Mouse (Mus musculus): ENCODE measurements around the gene Vmn2r88. TPM values are rescaled to one million over a fixed set of nuclear protein-coding genes. Genes with fewer than 3 reads are reported as not detected.
"Not testable (repeated sequence)": the region's sequence is repeated elsewhere in the genome, so short reads cannot be mapped to it uniquely, and the experiment has no call there.

Gene Vmn2r88
- polyA plus RNA-seq, 1 experiment from 2014 or later: not detected

GRCm38 (mm10) chr14:51435020-51435419, 24.4 kb downstream of the Vmn2r88 start:
- 97% methylated on average over 26 of the region's 26 CpGs for WGBS
- no peak for ATAC-seq

DNA sequence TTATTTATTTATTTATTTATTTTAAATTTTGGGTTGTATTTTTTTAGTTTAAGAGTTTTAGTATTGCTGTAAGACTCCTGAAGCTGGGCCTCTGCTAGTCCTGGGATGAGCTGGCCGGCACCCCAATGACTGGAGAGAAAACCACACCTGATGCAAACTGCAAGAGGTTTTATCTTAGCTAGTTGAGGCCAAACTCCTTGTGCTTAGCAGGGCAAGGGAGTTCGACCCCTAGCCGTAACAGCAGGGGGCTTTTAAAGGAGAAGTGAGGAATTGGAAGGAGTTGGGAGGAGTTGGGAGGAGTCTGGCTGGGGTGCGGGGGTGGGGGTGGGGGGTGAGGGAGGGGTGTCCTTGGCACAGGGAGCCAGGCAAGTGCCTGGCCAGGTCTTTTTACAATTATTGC, 28.3 kb downstream of the Vmn2r88 start:
- Histone ChIP-seq H3K9ac (replicated peaks; ENCODE audit: low read depth, low read length) (no peak overlapping the region), H3K9me3 (ENCODE audit: control insufficient read depth, low read length) (no peaks in the 10 kb centered on the region), H3K27ac (ENCODE audit: low read length) (no peak overlapping the region), H3K4me3 (replicated peaks; ENCODE audit: low read length) (no peak overlapping the region), H3K4me2 (ENCODE audit: low read length) (no peak overlapping the region), H3K4me1 (replicated peaks; ENCODE audit: control insufficient read depth, insufficient read depth, low read length) (no peaks in the 10 kb centered on the region), H3K36me3 (ENCODE audit: control insufficient read depth, insufficient read depth) (no peaks in the 10 kb centered on the region), H3K27me3 (replicated peaks; ENCODE audit: control insufficient read depth, insufficient read depth, low read length) (no peaks in the 10 kb centered on the region)
- WGBS: 73% methylated on average over 4 of the region's 4 CpGs
- ATAC-seq: no peak

More at GRCm38 (mm10) chr14:51435020-51435419, 24.4 kb downstream of the Vmn2r88 start:
- no peaks in the 10 kb centered on the region for H3K9me3 ChIP-seq (ENCODE audit: control insufficient read depth, low read length)
- H3K27me3 ChIP-seq (replicated peaks; ENCODE audit: control insufficient read depth, insufficient read depth, low read length): no peaks in the 10 kb centered on the region
- H3K4me3 ChIP-seq (replicated peaks; ENCODE audit: low read length): no peak overlapping the region
- no peak overlapping the region for H3K4me2 ChIP-seq (ENCODE audit: low read length)
- no peaks in the 10 kb centered on the region for H3K36me3 ChIP-seq (ENCODE audit: control insufficient read depth, insufficient read depth)
- H3K4me1 ChIP-seq (replicated peaks; ENCODE audit: control insufficient read depth, insufficient read depth, low read length): no peaks in the 10 kb centered on the region
- H3K27ac ChIP-seq (ENCODE audit: low read length): no peak overlapping the region
- H3K9ac ChIP-seq (replicated peaks; ENCODE audit: low read depth, low read length): no peak overlapping the region

DNA sequence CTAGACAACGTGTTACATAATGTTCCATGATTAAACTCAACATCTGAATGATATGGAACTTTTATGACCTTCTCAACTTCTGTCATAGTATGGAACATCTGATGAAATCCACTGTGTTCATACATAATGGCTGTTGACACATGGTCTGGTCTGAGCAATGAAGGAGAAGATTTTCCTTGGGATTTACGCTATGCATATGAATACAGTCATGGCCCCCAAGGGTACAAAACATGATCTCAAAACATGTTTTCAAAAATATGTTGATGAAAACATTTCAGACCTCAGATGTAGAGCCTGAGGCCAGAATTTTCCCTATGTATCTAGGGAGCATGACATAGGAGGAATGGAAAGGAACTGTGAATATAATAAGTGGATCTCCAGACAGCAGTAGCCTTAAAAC, 40.9 kb downstream of the Vmn2r88 start, which contains the start of gene Vmn2r89:
Gene Vmn2r89 (plus strand): TSS at position 301 of the 400 bp plus-strand sequence.
- H3K36me3 ChIP-seq (ENCODE audit: control insufficient read depth, insufficient read depth); H3K4me1 ChIP-seq (replicated peaks; ENCODE audit: control insufficient read depth, insufficient read depth, low read length); ATAC-seq; H3K27ac ChIP-seq (ENCODE audit: low read length); H3K9me3 ChIP-seq (ENCODE audit: control insufficient read depth, low read length); H3K9ac ChIP-seq (replicated peaks; ENCODE audit: low read depth, low read length); H3K4me2 ChIP-seq (ENCODE audit: low read length); H3K4me3 ChIP-seq (replicated peaks; ENCODE audit: low read length); H3K27me3 ChIP-seq (replicated peaks; ENCODE audit: control insufficient read depth, insufficient read depth, low read length): not testable (repeated sequence)
- 80% methylated on average over 2 of the region's 2 CpGs for WGBS

Other genes with a start within 250 kb of the Vmn2r88 start
- gene Rnase2b, start 248.6 kb upstream of the Vmn2r88 start, polyA plus RNA-seq (2015; fragmentation: Nextera tagmentation; extraction: Ambion mirVana): not detected in 2 replicates
- not detected in 2 replicates for gene Ang2, start 211.7 kb upstream of the Vmn2r88 start, polyA plus RNA-seq (2015; fragmentation: Nextera tagmentation; extraction: Ambion mirVana)
- not detected in 2 replicates for gene Ear14, start 207.4 kb upstream of the Vmn2r88 start, polyA plus RNA-seq (2015; fragmentation: Nextera tagmentation; extraction: Ambion mirVana)
- not detected in 2 replicates for gene Rnase2a, start 154.7 kb upstream of the Vmn2r88 start, polyA plus RNA-seq (2015; fragmentation: Nextera tagmentation; extraction: Ambion mirVana)
- not detected in 2 replicates for gene Gm7247, start 49.1 kb upstream of the Vmn2r88 start, polyA plus RNA-seq (2015; fragmentation: Nextera tagmentation; extraction: Ambion mirVana)
- gene Vmn2r89, start 41.0 kb downstream of the Vmn2r88 start, polyA plus RNA-seq (2015; fragmentation: Nextera tagmentation; extraction: Ambion mirVana): not detected in 2 replicates
- not detected in 2 replicates for gene Gm5622, start 142.0 kb downstream of the Vmn2r88 start, polyA plus RNA-seq (2015; fragmentation: Nextera tagmentation; extraction: Ambion mirVana)
- not detected in 2 replicates for gene Gm17175, start 163.2 kb downstream of the Vmn2r88 start, polyA plus RNA-seq (2015; fragmentation: Nextera tagmentation; extraction: Ambion mirVana)
- not detected in 2 replicates for gene Gm17174, start 181.3 kb downstream of the Vmn2r88 start, polyA plus RNA-seq (2015; fragmentation: Nextera tagmentation; extraction: Ambion mirVana)
- not detected in 2 replicates for gene Gm17078, start 200.5 kb downstream of the Vmn2r88 start, polyA plus RNA-seq (2015; fragmentation: Nextera tagmentation; extraction: Ambion mirVana)
- not detected in 2 replicates for gene Gm4181, start 224.8 kb downstream of the Vmn2r88 start, polyA plus RNA-seq (2015; fragmentation: Nextera tagmentation; extraction: Ambion mirVana)

Data from forebrain, embryonic 16.5 days (tissue).